Mouse (Mus musculus) heart, embryonic 10.5 days (tissue): ENCODE results near the gene P2ry14. TPM values are rescaled to one million over a fixed set of nuclear protein-coding genes. Genes with fewer than 3 reads are reported as not detected.
A peak's percentile ranks its signal among the peaks of the same experiment; 100 is the strongest.
"Not testable (repeated sequence)": the region's sequence is repeated elsewhere in the genome, so short reads cannot be mapped to it uniquely, and the experiment has no call there.

Source experiments
- DNase-seq: peaks from one replicate; pipeline ENCODE4 v3.0.0-alpha.2; 2017; ENCODE audit warnings: low spot score
- H3K27ac ChIP-seq: fragments of 300-500 bp; sonication (generic); 2 replicates; pipeline ENCODE4 v1.5.1; 2016; ENCODE audit warnings: mild to moderate bottlenecking
- H3K27me3 ChIP-seq: fragments of 300-500 bp; sonication (generic); 2 replicates; pipeline ENCODE4 v1.6.1; 2016; ENCODE audit warnings: mild to moderate bottlenecking; ENCODE audit not compliant: poor library complexity, insufficient read depth, severe bottlenecking
- H3K36me3 ChIP-seq: fragments of 300-500 bp; sonication (generic); 2 replicates; pipeline ENCODE4 v1.6.1; 2016; ENCODE audit warnings: mild to moderate bottlenecking, moderate library complexity
- H3K4me1 ChIP-seq: fragments of 300-500 bp; sonication (generic); 2 replicates; pipeline ENCODE4 v1.6.1; 2016; ENCODE audit warnings: mild to moderate bottlenecking
- H3K4me3 ChIP-seq: fragments of 300-500 bp; sonication (generic); 2 replicates; pipeline ENCODE4 v1.5.1; 2016; ENCODE audit warnings: mild to moderate bottlenecking, moderate library complexity
- H3K9me3 ChIP-seq: fragments of 300-500 bp; sonication (generic); 2 replicates; pipeline ENCODE4 v1.6.1; 2016; ENCODE audit warnings: mild to moderate bottlenecking, moderate library complexity
- WGBS: fragments of 180-500 bp; shearing (Covaris S2); methylation state at CpG from one replicate; pipeline ENCODE4 v1.1.7; 2016; 5-methylcytosine and 5-hydroxymethylcytosine counted together
- polyA plus RNA-seq: library from polyadenylated mRNA; unstranded; fragments of >200 nt; fragmentation: Nextera tagmentation; extraction: Ambion mirVana; gene quantifications from 2 replicates; pipeline ENCODE4 v1.2.1, GENCODE M21; 2016

The P2ry14 gene
- polyA plus RNA-seq, 1 experiment from 2014 or later: 3.4 TPM

- H3K4me1 ChIP-seq: peaks cover 27% of the 10 kb centered on the region
- no peaks in the 10 kb centered on the region for H3K36me3 ChIP-seq
- no peaks in the 10 kb centered on the region for H3K9me3 ChIP-seq
- no peak overlapping the region for H3K4me3 ChIP-seq
- 37% methylated on average over 7 of the region's 7 CpGs for WGBS
- no peaks in the 10 kb centered on the region for H3K27me3 ChIP-seq
- peak overlapping the region; percentile 10; the same call in 1 of the 2 replicates for H3K27ac ChIP-seq
- no peak for DNase-seq
These were observed 32.2 kb downstream of the P2ry14 start for GRCm38 (mm10) chr3:59121067-59121730.

DNA sequence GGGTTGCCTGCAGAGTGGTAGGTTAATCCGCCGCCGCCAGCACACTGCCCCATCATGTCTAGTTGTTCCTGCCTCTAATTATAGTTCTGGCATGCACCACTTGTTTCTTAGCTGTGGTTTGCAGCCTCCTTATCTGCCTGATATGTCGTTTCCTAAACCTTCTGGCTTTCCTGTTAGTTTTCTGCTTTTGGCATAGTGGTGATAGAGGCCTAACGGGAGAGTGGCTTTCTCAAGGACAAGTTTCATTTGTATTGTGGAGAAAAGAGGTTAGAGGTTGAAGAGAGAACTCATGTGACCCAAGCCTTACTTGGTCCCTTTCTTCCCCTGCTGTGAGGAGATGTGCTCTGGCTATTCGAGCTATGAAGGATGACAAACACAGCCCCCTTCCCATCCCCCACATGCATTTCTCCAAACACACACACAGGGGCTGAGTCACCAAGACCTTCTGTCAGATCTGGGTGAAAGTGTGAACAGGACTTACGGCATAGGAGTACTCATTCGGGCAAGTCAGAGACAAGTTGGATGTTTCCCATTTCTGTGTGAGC is 39.4 kb downstream of the P2ry14 start:
- DNase-seq: peak; percentile 78
- H3K9me3 ChIP-seq: no peaks in the 10 kb centered on the region
- H3K4me3 ChIP-seq: no peak overlapping the region
- H3K27ac ChIP-seq: peak overlapping the region; percentile 74
- WGBS: 18% methylated on average over 8 of the region's 8 CpGs
- peaks cover 8% of the 10 kb centered on the region; the same call in 1 of the 2 replicates for H3K36me3 ChIP-seq
- no peaks in the 10 kb centered on the region for H3K27me3 ChIP-seq
- H3K4me1 ChIP-seq: peaks cover 10% of the 10 kb centered on the region; the same call in 1 of the 2 replicates

DNA sequence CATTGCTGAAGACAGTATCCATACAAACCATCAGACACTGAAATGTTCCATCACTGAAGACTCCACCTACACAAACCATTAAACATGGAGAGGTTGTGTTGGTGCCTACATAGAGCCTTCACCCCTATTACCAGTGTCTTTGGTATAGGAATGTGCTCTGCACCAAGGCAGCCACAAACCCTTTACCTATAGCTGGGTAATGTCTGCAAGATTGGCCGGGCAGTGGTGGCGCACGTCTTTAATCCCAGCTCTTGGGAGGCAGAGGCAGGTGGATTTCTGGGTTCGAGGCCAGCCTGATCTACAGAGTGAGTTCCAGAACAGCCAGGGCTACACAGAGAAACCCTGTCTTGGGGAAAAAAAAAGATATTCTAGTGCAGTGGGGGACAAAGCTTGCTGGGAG is 40.1 kb downstream of the P2ry14 start:
- not testable (repeated sequence) for H3K4me3 ChIP-seq

DNA sequence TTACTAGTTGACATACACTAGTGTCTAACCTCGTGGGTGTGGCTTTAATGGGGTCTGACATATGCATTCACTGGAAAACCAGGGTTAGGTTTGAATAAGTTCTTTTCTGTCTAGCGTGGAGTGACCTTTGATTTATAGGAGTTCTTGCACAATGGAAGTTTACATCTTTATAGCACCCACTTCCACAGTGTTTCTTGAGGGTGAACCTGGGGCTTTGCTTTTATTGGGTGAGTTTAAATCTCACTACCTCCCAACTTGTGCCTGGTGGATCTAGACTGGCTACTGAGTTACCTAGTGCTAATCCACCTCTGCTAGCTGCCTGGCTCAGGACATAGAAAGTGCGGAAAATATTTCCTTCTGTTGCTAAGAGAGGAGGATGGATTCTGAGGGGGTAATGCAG is 41.5 kb downstream of the P2ry14 start:
- DNase-seq: no peak
- Histone ChIP-seq H3K4me1 (peaks cover 10% of the 10 kb centered on the region; the same call in 1 of the 2 replicates), H3K27me3 (no peaks in the 10 kb centered on the region), H3K27ac (no peak overlapping the region), H3K4me3 (no peak overlapping the region), H3K36me3 (peaks cover 8% of the 10 kb centered on the region; the same call in 1 of the 2 replicates), H3K9me3 (no peaks in the 10 kb centered on the region)
- 85% methylated on average over 3 of the region's 3 CpGs for WGBS

More for the DNA sequence above, 40.1 kb downstream of the P2ry14 start:
- not testable (repeated sequence) for H3K27me3 ChIP-seq, H3K9me3 ChIP-seq, H3K36me3 ChIP-seq
- DNase-seq: peak; percentile 56
- peaks cover 10% of the 10 kb centered on the region; the same call in 1 of the 2 replicates for H3K4me1 ChIP-seq
- H3K27ac ChIP-seq: peak overlapping the region; percentile 74
- 91% methylated on average over 4 of the region's 4 CpGs for WGBS

GRCm38 (mm10) chr3:59109834-59110233 is 43.6 kb downstream of the P2ry14 start:
- H3K4me3 ChIP-seq, H3K9me3 ChIP-seq, H3K36me3 ChIP-seq, H3K27ac ChIP-seq, H3K27me3 ChIP-seq, DNase-seq: not testable (repeated sequence)
- WGBS: 94% methylated on average over 3 of the region's 3 CpGs
- peaks cover 15% of the 10 kb centered on the region for H3K4me1 ChIP-seq

DNA sequence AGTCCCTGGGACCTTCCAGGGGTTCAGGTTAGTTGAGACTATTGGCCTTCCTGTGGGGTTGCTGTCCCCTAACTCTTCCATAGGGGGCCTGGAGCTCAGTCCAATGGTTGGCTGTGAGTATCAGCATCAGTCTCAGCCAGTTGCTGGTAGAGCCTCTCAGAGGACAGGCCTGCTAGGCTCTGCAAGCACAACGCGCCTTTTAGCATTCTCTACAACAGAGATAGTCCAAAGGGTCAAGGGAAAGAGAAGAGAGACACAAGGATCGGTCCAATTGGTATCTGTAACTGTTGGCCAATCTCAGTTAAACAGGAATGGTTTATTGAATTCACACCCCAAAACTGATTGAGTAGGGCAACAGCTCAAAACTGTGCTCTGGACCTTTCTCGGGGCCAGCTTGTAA is 46.0 kb downstream of the P2ry14 start:
- H3K9me3 ChIP-seq: no peaks in the 10 kb centered on the region
- 89% methylated on average over 4 of the region's 4 CpGs for WGBS
- no peaks in the 10 kb centered on the region for H3K27me3 ChIP-seq
- no peak overlapping the region for H3K27ac ChIP-seq
- peaks cover 13% of the 10 kb centered on the region for H3K4me1 ChIP-seq
- no peak overlapping the region for H3K4me3 ChIP-seq
- DNase-seq: peak; percentile 64
- no peaks in the 10 kb centered on the region for H3K36me3 ChIP-seq

DNA sequence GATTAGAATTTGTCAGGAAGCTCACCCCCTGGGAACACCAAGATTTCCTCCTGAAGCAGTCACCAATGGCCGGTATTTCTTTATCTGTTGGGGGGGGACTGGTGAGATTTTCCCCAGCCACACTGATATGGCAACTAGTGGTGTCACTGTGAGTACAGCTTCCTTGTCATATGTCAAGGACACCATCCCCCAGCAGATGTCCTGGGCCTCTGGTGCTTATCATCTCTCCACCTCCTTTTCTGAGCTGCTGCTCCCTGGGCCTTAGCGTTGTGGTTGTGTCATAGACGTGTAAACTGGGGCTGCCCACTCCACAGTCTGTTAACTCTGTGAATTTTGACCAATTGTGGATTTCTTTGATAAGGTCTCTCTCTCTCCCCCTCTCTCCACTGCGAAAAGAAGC is 49.0 kb downstream of the P2ry14 start:
- H3K36me3 ChIP-seq: no peaks in the 10 kb centered on the region
- H3K27me3 ChIP-seq: no peaks in the 10 kb centered on the region
- 0 out of 2 replicates have a peak overlapping the region, but pooled peaks have one; percentile 1 for H3K4me3 ChIP-seq
- peak overlapping the region; percentile 37 for H3K27ac ChIP-seq
- no peaks in the 10 kb centered on the region for H3K9me3 ChIP-seq
- WGBS: 24% methylated on average over 4 of the region's 4 CpGs
- H3K4me1 ChIP-seq: peaks cover 13% of the 10 kb centered on the region
- peak; percentile 75 for DNase-seq

GRCm38 (mm10) chr3:59102146-59102545 is 51.3 kb downstream of the P2ry14 start:
- H3K27ac ChIP-seq: no peak overlapping the region
- WGBS: 89% methylated on average over 2 of the region's 2 CpGs
- peak; percentile 20 for DNase-seq
- no peaks in the 10 kb centered on the region for H3K36me3 ChIP-seq
- no peak overlapping the region for H3K4me3 ChIP-seq
- no peaks in the 10 kb centered on the region for H3K9me3 ChIP-seq
- no peaks in the 10 kb centered on the region for H3K27me3 ChIP-seq
- H3K4me1 ChIP-seq: peaks cover 19% of the 10 kb centered on the region

GRCm38 (mm10) chr3:59101218-59101986 is 52.0 kb downstream of the P2ry14 start, which contains the start of gene Gpr171:
Gene Gpr171, minus strand, starts transcription at chr3:59101821.
- no peaks in the 10 kb centered on the region for H3K27me3 ChIP-seq
- peak; percentile 38 for DNase-seq
- H3K9me3 ChIP-seq: no peaks in the 10 kb centered on the region
- H3K4me3 ChIP-seq: no peak within 1 kb of the TSS
- WGBS: 78% methylated on average over 6 of the region's 6 CpGs
- H3K27ac ChIP-seq: no peak within 1 kb of the TSS
- H3K4me1 ChIP-seq: peaks cover 21% of the 10 kb centered on the region
- H3K36me3 ChIP-seq: no peaks in the 10 kb centered on the region

DNA sequence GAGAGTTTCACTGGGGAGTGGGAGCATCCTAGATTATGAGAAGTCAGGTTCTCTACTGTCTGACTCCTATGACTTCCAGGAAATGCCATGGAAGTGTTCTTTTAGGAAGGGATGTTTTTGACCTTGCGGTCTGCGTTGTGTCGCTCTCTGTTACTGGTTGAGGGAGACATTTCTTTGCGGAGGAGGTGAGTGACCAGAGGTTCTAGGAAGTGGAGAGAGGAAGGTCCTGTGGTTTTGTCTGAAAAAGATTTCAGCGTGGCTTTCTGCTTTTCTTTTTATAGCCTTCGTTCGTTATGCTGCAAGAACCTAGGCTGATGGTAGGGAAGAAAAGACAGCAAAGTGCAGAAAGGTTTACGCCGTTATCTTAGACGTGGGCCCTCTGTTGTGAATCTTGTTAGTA is 54.9 kb downstream of the P2ry14 start:
- Histone ChIP-seq H3K9me3 (no peaks in the 10 kb centered on the region), H3K4me1 (0 out of 2 replicates have a peak, but pooled peaks cover 8% of the 10 kb centered on the region), H3K4me3 (no peak overlapping the region), H3K27ac (no peak overlapping the region), H3K36me3 (no peaks in the 10 kb centered on the region), H3K27me3 (no peaks in the 10 kb centered on the region)
- WGBS: 84% methylated on average over 10 of the region's 10 CpGs
- DNase-seq: peak; percentile 19

DNA sequence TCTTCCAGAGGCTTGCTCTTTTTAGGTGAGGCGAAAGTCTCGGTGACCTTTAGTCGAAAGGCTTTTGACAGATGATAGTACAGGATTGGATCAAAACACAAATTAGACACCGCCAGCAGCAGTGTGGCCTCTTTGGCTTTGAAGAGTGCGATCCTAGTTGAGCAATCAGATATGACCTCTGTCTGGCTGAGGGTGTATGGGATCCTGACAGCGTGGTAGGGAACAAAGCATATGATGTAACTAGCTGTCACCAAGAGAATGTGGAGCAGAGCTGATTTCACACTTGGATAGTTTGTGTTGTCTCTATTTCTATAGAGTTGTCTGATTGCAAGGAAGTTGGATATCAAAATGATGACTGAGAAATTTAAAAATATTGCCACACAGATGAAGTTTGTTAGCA is 56.0 kb downstream of the P2ry14 start:
- H3K27me3 ChIP-seq: no peaks in the 10 kb centered on the region
- H3K9me3 ChIP-seq: no peaks in the 10 kb centered on the region
- 0 out of 2 replicates have a peak, but pooled peaks cover 8% of the 10 kb centered on the region for H3K4me1 ChIP-seq
- no peak overlapping the region for H3K4me3 ChIP-seq
- H3K27ac ChIP-seq: peak overlapping the region; percentile 16; the same call in 1 of the 2 replicates
- H3K36me3 ChIP-seq: no peaks in the 10 kb centered on the region
- WGBS: 59% methylated on average over 6 of the region's 6 CpGs
- DNase-seq: no peak

- H3K9me3 ChIP-seq: no peaks in the 10 kb centered on the region
- peaks cover 3% of the 10 kb centered on the region; the same call in 1 of the 2 replicates for H3K36me3 ChIP-seq
- no peak for DNase-seq
- no peak overlapping the region for H3K4me3 ChIP-seq
- WGBS: 58% methylated on average over 11 of the region's 11 CpGs
- H3K4me1 ChIP-seq: 0 out of 2 replicates have a peak, but pooled peaks cover 8% of the 10 kb centered on the region
- H3K27ac ChIP-seq: no peak overlapping the region
- no peaks in the 10 kb centered on the region for H3K27me3 ChIP-seq
These were observed 60.7 kb downstream of the P2ry14 start for GRCm38 (mm10) chr3:59092702-59093101.

- 9% methylated on average over 7 of the region's 7 CpGs for WGBS
- Histone ChIP-seq H3K4me1 (peaks cover 12% of the 10 kb centered on the region), H3K27ac (peak overlapping the region; percentile 67), H3K9me3 (no peaks in the 10 kb centered on the region), H3K4me3 (no peak overlapping the region), H3K27me3 (no peaks in the 10 kb centered on the region), H3K36me3 (no peaks in the 10 kb centered on the region)
- DNase-seq: no peak
These were observed 72.5 kb downstream of the P2ry14 start for GRCm38 (mm10) chr3:59080919-59081318.
